Mouse (Mus musculus) naive thymus-derived CD4-positive, alpha-beta T cell, adult 2 months (primary cell): Measurements from ENCODE around the gene Ppil4.

Experiments used
- DNase-seq: peaks from one replicate; pipeline ENCODE4 v3.0.0-alpha.2; 2011; ENCODE audit warnings: low read depth

The Ppil4 gene

GRCm38 (mm10) chr10:7861259-7861936 is 68.7 kb downstream of the Ppil4 start:
- DNase-seq, result no peak

GRCm38 (mm10) chr10:7861937-7862657 is 69.4 kb downstream of the Ppil4 start:
- no peak for DNase-seq

GRCm38 (mm10) chr10:7863411-7863810 is 70.7 kb downstream of the Ppil4 start:
- DNase-seq, result no peak

GRCm38 (mm10) chr10:7864184-7864583 is 71.5 kb downstream of the Ppil4 start:
- DNase-seq, result no peak

- DNase-seq, result no peak
Measured at GRCm38 (mm10) chr10:7864806-7865205, 72.1 kb downstream of the Ppil4 start.

GRCm38 (mm10) chr10:7866762-7867665 is 74.3 kb downstream of the Ppil4 start:
- no peak for DNase-seq

GRCm38 (mm10) chr10:7867666-7868030 is 75.0 kb downstream of the Ppil4 start:
- no peak for DNase-seq

- DNase-seq, result no peak
Measured at GRCm38 (mm10) chr10:7869746-7870145, 77.1 kb downstream of the Ppil4 start.

GRCm38 (mm10) chr10:7870571-7871315 is 78.1 kb downstream of the Ppil4 start:
- DNase-seq, result peak; percentile 74

GRCm38 (mm10) chr10:7871381-7872020 is 78.8 kb downstream of the Ppil4 start:
- DNase-seq, result no peak
